Mouse (Mus musculus) testis, adult 2 months (tissue): ENCODE data around the gene Olfr826.

Experiments used
- CTCF ChIP-seq: fragments of 200-500 bp; IDR thresholded peaks from 2 replicates; pipeline ENCODE4 v1.5.1; 2012; ENCODE audit warnings: low read depth, mild to moderate bottlenecking, inconsistent platforms, low read length, moderate library complexity; ENCODE audit not compliant: control insufficient read depth, insufficient read depth, insufficient replicate concordance
- POLR2A ChIP-seq: fragments of 200-500 bp; IDR thresholded peaks from 2 replicates; pipeline ENCODE4 v1.6.1; 2012; ENCODE audit warnings: low read depth, mild to moderate bottlenecking, inconsistent platforms, low read length, moderate library complexity; ENCODE audit not compliant: control insufficient read depth

GRCm38 (mm10) chr10:130225034-130225433, 41.0 kb upstream of the Olfr826 start:
- TF ChIP-seq CTCF (no peak), POLR2A (no peak)
